Mouse (Mus musculus) cerebellum, postnatal 25 days (tissue): Measurements from ENCODE around the gene Pnpla2.
"Not testable (repeated sequence)": the region's sequence is repeated elsewhere in the genome, so short reads cannot be mapped to it uniquely, and the experiment has no call there.

Source experiments
- DNase-seq, 2 experiments: peaks; one replicate each; pipeline ENCODE4 v3.0.0; 2021; ENCODE audit warnings: mixed read lengths in 2 of 2

Pnpla2 gene

GRCm38 (mm10) chr7:141432186-141432611, 22.8 kb upstream of the Pnpla2 start:
- peak; percentile 70 to 78 for DNase-seq

- DNase-seq = peak; percentile 92 to 95
Observed at GRCm38 (mm10) chr7:141432741-141433516, 22.1 kb upstream of the Pnpla2 start.

GRCm38 (mm10) chr7:141433517-141434400, 21.2 kb upstream of the Pnpla2 start:
- DNase-seq = peak; percentile 66 to 68

GRCm38 (mm10) chr7:141434464-141434863, 20.5 kb upstream of the Pnpla2 start:
- peak; percentile 86 to 89 for DNase-seq

- peak; percentile 82 to 87 for DNase-seq
Observed at GRCm38 (mm10) chr7:141435129-141435855, 19.7 kb upstream of the Pnpla2 start.

GRCm38 (mm10) chr7:141435856-141436522, 19.0 kb upstream of the Pnpla2 start:
- DNase-seq = peak; percentile 12 to 40

GRCm38 (mm10) chr7:141436523-141436892, 18.5 kb upstream of the Pnpla2 start:
- DNase-seq = peak in 1 of 2 experiments; percentile 13

- DNase-seq = peak; percentile 93 to 94
Observed at GRCm38 (mm10) chr7:141437178-141438120, 17.5 kb upstream of the Pnpla2 start, which contains the start of gene Slc25a22. Slc25a22 (minus strand) TSS chr7:141437892.

GRCm38 (mm10) chr7:141438201-141438968, 16.6 kb upstream of the Pnpla2 start:
- peak; percentile 86 to 90 for DNase-seq

GRCm38 (mm10) chr7:141439140-141439679, 15.8 kb upstream of the Pnpla2 start:
- peak in 1 of 2 experiments; percentile 41 for DNase-seq

- DNase-seq = peak; percentile 11 to 32
Observed at GRCm38 (mm10) chr7:141439811-141440210, 15.2 kb upstream of the Pnpla2 start.

- peak; percentile 73 to 85 for DNase-seq
Observed at GRCm38 (mm10) chr7:141440613-141441012, 14.4 kb upstream of the Pnpla2 start.

- DNase-seq = peak; percentile 7 to 23
Observed at GRCm38 (mm10) chr7:141441460-141441859, 13.5 kb upstream of the Pnpla2 start.

GRCm38 (mm10) chr7:141442199-141442598, 12.8 kb upstream of the Pnpla2 start:
- no peak for DNase-seq

- peak in 1 of 2 experiments; percentile 33 for DNase-seq
Observed at GRCm38 (mm10) chr7:141443081-141443821, 11.7 kb upstream of the Pnpla2 start.

GRCm38 (mm10) chr7:141443828-141444237, 11.2 kb upstream of the Pnpla2 start, which contains the start of gene Pidd1:
Pidd1 (minus strand) TSS chr7:141444025.
- peak; percentile 28 to 55 for DNase-seq

- DNase-seq = not testable (repeated sequence)
Observed at GRCm38 (mm10) chr7:141446374-141446773, 8.6 kb upstream of the Pnpla2 start.

GRCm38 (mm10) chr7:141447110-141447991, 7.6 kb upstream of the Pnpla2 start, which contains the start of gene Rplp2:
Rplp2 (plus strand) TSS chr7:141447370.
- DNase-seq = peak; percentile 96 to 97
